Mouse (Mus musculus): Measurements from ENCODE around the gene Clec1b.

DNA sequence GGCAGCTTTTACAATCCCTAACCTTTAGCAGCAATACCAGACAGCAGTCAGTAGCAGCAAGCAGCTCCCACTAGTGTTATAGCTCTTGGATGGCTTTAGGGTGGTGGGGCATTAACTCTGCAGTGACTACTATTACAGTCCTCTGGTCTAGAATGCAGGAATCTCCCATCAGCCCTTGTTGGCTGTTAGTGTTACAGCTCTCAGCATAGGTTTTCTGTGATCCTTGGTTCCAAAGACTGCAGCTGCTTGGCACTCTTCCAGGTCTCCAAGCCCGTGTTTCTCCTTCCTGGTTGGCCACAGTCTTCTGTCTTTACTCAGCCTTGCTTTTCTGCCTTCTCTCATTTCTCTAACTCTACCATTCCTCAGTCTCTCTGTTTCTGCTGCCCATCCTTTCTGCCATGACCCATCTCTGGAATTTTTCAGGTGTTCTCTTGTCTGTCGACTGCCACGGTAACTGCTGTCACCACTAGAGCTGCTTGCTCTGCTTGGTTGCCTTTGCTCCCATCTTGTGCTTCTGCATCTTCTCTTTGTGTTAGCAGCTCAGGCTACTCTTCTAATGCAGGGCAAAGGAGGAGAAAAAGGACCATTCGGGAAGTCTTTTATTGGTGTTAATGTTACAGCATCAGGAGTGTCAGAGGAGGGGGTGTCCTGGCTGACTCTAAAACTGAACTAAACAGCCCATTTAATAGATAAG is 26.1 kb downstream of the Clec1b start:
- TF ChIP-seq CTCF (IDR thresholded peaks at IDR 0.05; ENCODE audit: borderline replicate concordance, extremely low read depth, insufficient read depth, insufficient read length) (no peak), POLR2A (IDR thresholded peaks at IDR 0.05; ENCODE audit: borderline replicate concordance, extremely low read depth, insufficient read depth, insufficient read length, poor library complexity, severe bottlenecking) (no peak)
